Mouse (Mus musculus) forebrain, embryonic 15.5 days (tissue): Measurements from ENCODE around the gene Sf3b2. TPM values are rescaled to one million over a fixed set of nuclear protein-coding genes. Genes with fewer than 3 reads are reported as not detected.

ENCODE experiments used
- ATAC-seq: fragments of 200-750 bp; cut with Nextera tagmentation; replicated peaks from 2 replicates; pipeline ENCODE4 v1.8.0; 2017; ENCODE audit warnings: mild to moderate bottlenecking, moderate TSS enrichment, moderate library complexity
- H3K27ac ChIP-seq: fragments of 300-500 bp; sonication (generic); replicated peaks from 2 replicates; pipeline ENCODE4 v1.5.1; 2015; ENCODE audit warnings: mild to moderate bottlenecking, inconsistent platforms
- H3K27me3 ChIP-seq: fragments of 300-500 bp; sonication (generic); 2 replicates; pipeline ENCODE4 v1.6.1; 2015; ENCODE audit warnings: inconsistent platforms
- H3K36me3 ChIP-seq: fragments of 300-500 bp; sonication (generic); 2 replicates; pipeline ENCODE4 v1.6.1; 2015; ENCODE audit warnings: mild to moderate bottlenecking, inconsistent platforms
- H3K4me1 ChIP-seq: fragments of 300-500 bp; sonication (generic); 2 replicates; pipeline ENCODE4 v1.6.1; 2015; ENCODE audit warnings: inconsistent platforms
- H3K4me2 ChIP-seq: fragments of 300-500 bp; sonication (generic); replicated peaks from 2 replicates; pipeline ENCODE4 v1.6.1; 2015; ENCODE audit warnings: mild to moderate bottlenecking, inconsistent platforms
- H3K4me3 ChIP-seq: fragments of 300-500 bp; sonication (generic); 2 replicates; pipeline ENCODE4 v1.5.1; 2015; ENCODE audit warnings: mild to moderate bottlenecking, inconsistent platforms
- H3K9ac ChIP-seq: fragments of 300-500 bp; sonication (generic); replicated peaks from 2 replicates; pipeline ENCODE4 v1.6.1; 2015; ENCODE audit warnings: mild to moderate bottlenecking, inconsistent platforms
- H3K9me3 ChIP-seq: fragments of 300-500 bp; sonication (generic); 2 replicates; pipeline ENCODE4 v1.6.1; 2016; ENCODE audit warnings: inconsistent platforms
- WGBS: fragments of 180-500 bp; shearing (Covaris S2); methylation state at CpG from one replicate; pipeline ENCODE4 v1.1.7; 2015; ENCODE audit warnings: mixed read lengths; 5-methylcytosine and 5-hydroxymethylcytosine counted together
- polyA plus RNA-seq: library from polyadenylated mRNA; unstranded; fragments of >200 nt; fragmentation: Nextera tagmentation; extraction: Ambion mirVana; gene quantifications from 2 replicates; pipeline ENCODE4 v1.2.1, GENCODE M21; 2015

Gene Sf3b2
- 381 and 383 TPM in 2 replicates for polyA plus RNA-seq

GRCm38 (mm10) chr19:5294972-5295735 lies at the start of gene Sf3b2:
Sf3b2 (minus strand) TSS chr19:5295455.
- H3K27ac ChIP-seq, result peak within 1 kb of the TSS; percentile 93
- peaks cover 50% of the 10 kb centered on the region for H3K4me1 ChIP-seq
- ATAC-seq, result peak; percentile 97
- under 1% methylated on average over 46 of the region's 46 CpGs for WGBS
- peak within 1 kb of the TSS; percentile 74 for H3K9ac ChIP-seq
- peak within 1 kb of the TSS; percentile 74 for H3K4me3 ChIP-seq
- peaks cover 29% of the 10 kb centered on the region for H3K36me3 ChIP-seq
- peak within 1 kb of the TSS; percentile 89 for H3K4me2 ChIP-seq
- no peaks in the 10 kb centered on the region for H3K9me3 ChIP-seq
- H3K27me3 ChIP-seq, result no peaks in the 10 kb centered on the region

- Histone ChIP-seq H3K4me1 (no peaks in the 10 kb centered on the region), H3K4me2 (no peak overlapping the region), H3K9ac (no peak overlapping the region), H3K9me3 (no peaks in the 10 kb centered on the region), H3K27ac (no peak overlapping the region), H3K36me3 (no peaks in the 10 kb centered on the region), H3K27me3 (no peaks in the 10 kb centered on the region), H3K4me3 (no peak overlapping the region)
- WGBS, result 94% methylated on average over 7 of the region's 7 CpGs
- ATAC-seq, result no peak
Observed at GRCm38 (mm10) chr19:5341360-5341759, 46.1 kb upstream of the Sf3b2 start.

- no peak overlapping the region for H3K27ac ChIP-seq
- H3K9me3 ChIP-seq, result no peaks in the 10 kb centered on the region
- 23% methylated on average over 5 of the region's 5 CpGs for WGBS
- no peak for ATAC-seq
- H3K36me3 ChIP-seq, result no peaks in the 10 kb centered on the region
- H3K9ac ChIP-seq, result no peak overlapping the region
- H3K27me3 ChIP-seq, result no peaks in the 10 kb centered on the region
- H3K4me2 ChIP-seq, result no peak overlapping the region
- no peak overlapping the region for H3K4me3 ChIP-seq
- no peaks in the 10 kb centered on the region for H3K4me1 ChIP-seq
Observed at GRCm38 (mm10) chr19:5337975-5338374, 42.7 kb upstream of the Sf3b2 start.

DNA sequence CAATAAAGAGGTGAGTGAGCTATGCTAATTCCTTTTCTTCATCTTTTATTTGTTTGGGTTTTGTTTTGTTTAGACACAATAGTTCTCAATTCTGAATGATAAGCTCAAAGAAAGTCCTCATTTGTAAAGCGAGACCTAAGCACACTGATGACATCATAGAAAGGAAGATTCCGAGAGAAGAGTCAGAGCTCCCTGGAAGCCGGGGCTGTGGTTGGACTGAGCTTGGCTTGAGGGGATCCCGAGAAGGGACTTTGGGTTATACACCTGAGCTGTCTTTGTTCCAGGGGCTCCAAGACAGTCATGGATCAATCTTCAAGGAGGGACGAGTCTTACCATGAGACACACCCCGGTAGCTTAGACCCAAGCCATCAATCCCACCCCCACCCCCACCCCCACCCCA lies 40.2 kb upstream of the Sf3b2 start, which contains the start of gene Catsper1:
Gene Catsper1, plus strand, starts transcription at position 301 of the 400 bp plus-strand sequence.
- no peak within 1 kb of the TSS for H3K9ac ChIP-seq
- no peaks in the 10 kb centered on the region for H3K36me3 ChIP-seq
- H3K27ac ChIP-seq, result no peak within 1 kb of the TSS
- H3K4me1 ChIP-seq, result no peaks in the 10 kb centered on the region
- H3K4me2 ChIP-seq, result no peak within 1 kb of the TSS
- H3K9me3 ChIP-seq, result no peaks in the 10 kb centered on the region
- WGBS, result 87% methylated on average over 6 of the region's 6 CpGs
- no peaks in the 10 kb centered on the region for H3K27me3 ChIP-seq
- no peak within 1 kb of the TSS for H3K4me3 ChIP-seq
- no peak for ATAC-seq

GRCm38 (mm10) chr19:5334741-5335140 lies 39.5 kb upstream of the Sf3b2 start:
- no peaks in the 10 kb centered on the region for H3K4me1 ChIP-seq
- no peaks in the 10 kb centered on the region for H3K27me3 ChIP-seq
- H3K27ac ChIP-seq, result no peak overlapping the region
- H3K9ac ChIP-seq, result no peak overlapping the region
- H3K4me3 ChIP-seq, result no peak overlapping the region
- WGBS, result 82% methylated on average over 5 of the region's 5 CpGs
- no peaks in the 10 kb centered on the region for H3K9me3 ChIP-seq
- H3K36me3 ChIP-seq, result no peaks in the 10 kb centered on the region
- H3K4me2 ChIP-seq, result no peak overlapping the region
- no peak for ATAC-seq

DNA sequence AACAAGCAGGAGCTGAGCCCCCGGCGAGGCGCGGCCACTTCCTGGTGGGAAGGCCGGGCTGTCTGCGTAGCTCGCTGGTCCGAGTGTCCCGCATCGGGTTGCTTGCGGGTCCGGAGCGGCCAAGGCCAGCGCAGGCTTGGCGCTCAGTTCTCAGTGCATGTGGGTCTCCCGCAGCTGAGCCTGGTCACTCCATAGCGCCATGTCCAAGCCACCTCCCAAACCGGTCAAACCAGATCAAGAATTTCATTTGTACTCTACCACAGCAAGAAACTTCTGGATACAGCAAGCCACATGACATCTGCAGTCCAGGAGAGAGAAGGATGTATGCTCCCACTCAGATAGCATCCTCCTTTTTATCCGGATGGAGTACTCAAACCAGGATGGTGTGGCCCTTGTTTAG lies 32.7 kb upstream of the Sf3b2 start:
- Histone ChIP-seq H3K4me1 (no peaks in the 10 kb centered on the region), H3K4me2 (no peak overlapping the region), H3K9ac (no peak overlapping the region), H3K4me3 (no peak overlapping the region), H3K27me3 (no peaks in the 10 kb centered on the region), H3K36me3 (no peaks in the 10 kb centered on the region), H3K27ac (no peak overlapping the region), H3K9me3 (no peaks in the 10 kb centered on the region)
- 78% methylated on average over 19 of the region's 19 CpGs for WGBS
- ATAC-seq, result no peak

- no peak for ATAC-seq
- Histone ChIP-seq H3K4me3 (no peak overlapping the region), H3K4me1 (no peaks in the 10 kb centered on the region), H3K9me3 (no peaks in the 10 kb centered on the region), H3K36me3 (no peaks in the 10 kb centered on the region), H3K27me3 (no peaks in the 10 kb centered on the region), H3K4me2 (no peak overlapping the region), H3K9ac (no peak overlapping the region), H3K27ac (no peak overlapping the region)
- 60% methylated on average over 17 of the region's 17 CpGs for WGBS
Observed at GRCm38 (mm10) chr19:5323801-5324200, 28.5 kb upstream of the Sf3b2 start.

GRCm38 (mm10) chr19:5313189-5313588 lies 17.9 kb upstream of the Sf3b2 start:
- 86% methylated on average over 8 of the region's 8 CpGs for WGBS
- Histone ChIP-seq H3K36me3 (no peaks in the 10 kb centered on the region), H3K4me2 (no peak overlapping the region), H3K4me1 (no peaks in the 10 kb centered on the region), H3K27me3 (no peaks in the 10 kb centered on the region), H3K9ac (no peak overlapping the region), H3K4me3 (no peak overlapping the region), H3K9me3 (no peaks in the 10 kb centered on the region), H3K27ac (no peak overlapping the region)
- no peak for ATAC-seq

GRCm38 (mm10) chr19:5309025-5309424 lies 13.8 kb upstream of the Sf3b2 start:
- no peaks in the 10 kb centered on the region for H3K27me3 ChIP-seq
- H3K9me3 ChIP-seq, result no peaks in the 10 kb centered on the region
- H3K9ac ChIP-seq, result no peak overlapping the region
- peaks cover 38% of the 10 kb centered on the region for H3K36me3 ChIP-seq
- H3K4me1 ChIP-seq, result no peaks in the 10 kb centered on the region
- 86% methylated on average over 7 of the region's 7 CpGs for WGBS
- H3K4me2 ChIP-seq, result no peak overlapping the region
- no peak for ATAC-seq
- no peak overlapping the region for H3K27ac ChIP-seq
- H3K4me3 ChIP-seq, result no peak overlapping the region

DNA sequence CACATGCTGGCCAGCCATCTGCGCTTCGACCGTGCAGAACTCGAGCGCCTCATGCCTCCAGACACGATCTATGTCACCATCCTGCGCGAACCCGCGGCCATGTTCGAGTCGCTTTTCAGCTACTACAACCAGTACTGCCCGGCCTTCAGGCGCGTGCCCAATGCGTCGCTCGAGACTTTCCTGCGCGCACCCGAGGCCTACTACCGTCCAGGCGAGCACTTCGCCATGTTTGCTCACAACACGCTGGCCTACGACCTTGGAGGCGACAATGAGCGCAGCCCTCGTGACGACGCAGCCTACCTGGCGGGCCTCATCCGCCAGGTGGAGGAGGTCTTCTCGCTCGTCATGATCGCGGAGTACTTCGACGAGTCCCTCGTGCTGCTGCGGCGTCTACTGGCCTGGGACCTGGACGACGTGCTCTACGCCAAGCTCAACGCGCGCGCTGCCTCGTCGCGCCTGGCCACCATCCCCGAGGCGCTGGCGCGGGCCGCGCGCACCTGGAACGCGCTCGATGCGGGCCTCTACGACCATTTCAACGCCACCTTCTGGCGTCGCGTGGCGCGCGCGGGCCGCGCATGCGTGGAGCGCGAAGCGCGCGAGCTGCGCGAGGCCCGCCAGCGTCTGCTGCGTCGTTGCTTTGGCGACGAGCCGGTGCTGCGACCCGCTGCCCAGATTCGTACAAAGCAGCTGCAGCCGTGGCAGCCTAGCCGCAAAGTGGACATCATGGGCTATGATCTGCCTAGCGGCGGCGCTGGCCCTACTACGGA lies 11.9 kb upstream of the Sf3b2 start:
- Histone ChIP-seq H3K27ac (no peak overlapping the region), H3K4me1 (no peaks in the 10 kb centered on the region), H3K9me3 (no peaks in the 10 kb centered on the region), H3K4me2 (peak overlapping the region; percentile 26), H3K9ac (no peak overlapping the region), H3K4me3 (peak overlapping the region; percentile 10; the same call in 1 of the 2 replicates), H3K27me3 (no peaks in the 10 kb centered on the region), H3K36me3 (peaks cover 50% of the 10 kb centered on the region)
- WGBS, result 57% methylated on average over 98 of the region's 98 CpGs
- no peak for ATAC-seq

GRCm38 (mm10) chr19:5306279-5306678 lies 11.0 kb upstream of the Sf3b2 start:
- H3K36me3 ChIP-seq, result peaks cover 50% of the 10 kb centered on the region
- 87% methylated on average over 6 of the region's 6 CpGs for WGBS
- no peak overlapping the region for H3K27ac ChIP-seq
- no peaks in the 10 kb centered on the region for H3K27me3 ChIP-seq
- H3K9me3 ChIP-seq, result no peaks in the 10 kb centered on the region
- H3K4me3 ChIP-seq, result no peak overlapping the region
- H3K9ac ChIP-seq, result no peak overlapping the region
- ATAC-seq, result no peak
- no peaks in the 10 kb centered on the region for H3K4me1 ChIP-seq
- no peak overlapping the region for H3K4me2 ChIP-seq

GRCm38 (mm10) chr19:5302455-5302854 lies 7.2 kb upstream of the Sf3b2 start:
- Histone ChIP-seq H3K4me3 (no peak overlapping the region), H3K9me3 (no peaks in the 10 kb centered on the region), H3K4me1 (peaks cover 30% of the 10 kb centered on the region), H3K4me2 (no peak overlapping the region), H3K27ac (no peak overlapping the region), H3K9ac (no peak overlapping the region), H3K27me3 (no peaks in the 10 kb centered on the region), H3K36me3 (peaks cover 42% of the 10 kb centered on the region)
- ATAC-seq, result no peak
- 31% methylated on average over 4 of the region's 4 CpGs for WGBS
